Mouse (Mus musculus): ENCODE measurements around the gene Obox3. TPM values are rescaled to one million over a fixed set of nuclear protein-coding genes. Genes with fewer than 3 reads are reported as not detected.
"Not testable (repeated sequence)": the region's sequence is repeated elsewhere in the genome, so short reads cannot be mapped to it uniquely, and the experiment has no call there.

Obox3 gene
- not detected for total RNA-seq (2021)

GRCm38 (mm10) chr7:15639802-15640201 is at the start of gene Obox3:
TSS of gene Obox3 (minus strand) at chr7:15639902.
- DNase-seq (ENCODE audit: low spot score in 2 of 2); intact Hi-C loops (cut with DNase I): not testable (repeated sequence)

GRCm38 (mm10) chr7:15509411-15509810 is 130.3 kb downstream of the Obox3 start:
- DNase-seq (ENCODE audit: low spot score in 2 of 2); intact Hi-C loops (cut with DNase I): not testable (repeated sequence)

Other genes with a start within 250 kb of the Obox3 start
- not detected for gene Obox5, start 110.2 kb upstream of the Obox3 start, total RNA-seq (2021)
- gene Obox6, start 199.8 kb upstream of the Obox3 start, total RNA-seq (2021) = not detected
- gene Crx, start 240.1 kb upstream of the Obox3 start, total RNA-seq (2021) = not detected
- gene Crxos, start 242.7 kb upstream of the Obox3 start, total RNA-seq (2021) = under 1 TPM in 1 of 2 experiments, not detected in 1; 0.27 TPM